Mouse (Mus musculus) kidney, postnatal 14 days (tissue): ENCODE data around the gene Slc16a14.
"Not testable (repeated sequence)": the region's sequence is repeated elsewhere in the genome, so short reads cannot be mapped to it uniquely, and the experiment has no call there.

Experiments used
- DNase-seq: peaks from one replicate; pipeline ENCODE4 v3.0.0; 2022; ENCODE audit warnings: mixed read lengths

Slc16a14 gene

GRCm38 (mm10) chr1:84934503-84935333 is at the start of gene Slc16a14:
Slc16a14 (minus strand) TSS chr1:84935134.
- peak; percentile 61 for DNase-seq

GRCm38 (mm10) chr1:84961779-84962178 is 26.8 kb upstream of the Slc16a14 start:
- DNase-seq = not testable (repeated sequence)

GRCm38 (mm10) chr1:84957713-84958112 is 22.8 kb upstream of the Slc16a14 start:
- DNase-seq = not testable (repeated sequence)

- DNase-seq = not testable (repeated sequence)
Measured at GRCm38 (mm10) chr1:84956771-84957170, 21.8 kb upstream of the Slc16a14 start.

GRCm38 (mm10) chr1:84952456-84953181 is 17.7 kb upstream of the Slc16a14 start:
- peak; percentile 41 for DNase-seq

- DNase-seq = no peak
Measured at GRCm38 (mm10) chr1:84951566-84951965, 16.6 kb upstream of the Slc16a14 start.

GRCm38 (mm10) chr1:84947390-84947789 is 12.5 kb upstream of the Slc16a14 start:
- DNase-seq = peak; percentile 73

GRCm38 (mm10) chr1:84945950-84946349 is 11.0 kb upstream of the Slc16a14 start:
- DNase-seq = peak; percentile 37

GRCm38 (mm10) chr1:84943549-84943948 is 8.6 kb upstream of the Slc16a14 start:
- DNase-seq = no peak

GRCm38 (mm10) chr1:84942666-84943065 is 7.7 kb upstream of the Slc16a14 start:
- DNase-seq = no peak

GRCm38 (mm10) chr1:84940322-84940721 is 5.4 kb upstream of the Slc16a14 start:
- DNase-seq = no peak

- DNase-seq = no peak
Measured at GRCm38 (mm10) chr1:84939466-84939865, 4.5 kb upstream of the Slc16a14 start.

GRCm38 (mm10) chr1:84936716-84937510 is 2.0 kb upstream of the Slc16a14 start:
- no peak for DNase-seq

- DNase-seq = peak; percentile 29
Measured at GRCm38 (mm10) chr1:84935668-84936067, 734 bp upstream of the Slc16a14 start.

GRCm38 (mm10) chr1:84934151-84934502 is 807 bp downstream of the Slc16a14 start:
- DNase-seq = no peak

GRCm38 (mm10) chr1:84933472-84934150 is 1.3 kb downstream of the Slc16a14 start:
- DNase-seq = peak; percentile 78

GRCm38 (mm10) chr1:84925599-84925998 is 9.3 kb downstream of the Slc16a14 start:
- DNase-seq = no peak

GRCm38 (mm10) chr1:84924134-84924533 is 10.8 kb downstream of the Slc16a14 start:
- DNase-seq = no peak

- DNase-seq = no peak
Measured at GRCm38 (mm10) chr1:84923432-84923831, 11.5 kb downstream of the Slc16a14 start.

- DNase-seq = no peak
Measured at GRCm38 (mm10) chr1:84918865-84919264, 16.1 kb downstream of the Slc16a14 start.

- no peak for DNase-seq
Measured at GRCm38 (mm10) chr1:84915010-84915409, 19.9 kb downstream of the Slc16a14 start.

- no peak for DNase-seq
Measured at GRCm38 (mm10) chr1:84912571-84912970, 22.4 kb downstream of the Slc16a14 start.
